Mouse (Mus musculus) urinary bladder, postnatal 4 days (tissue): Measurements from ENCODE around the gene Galnt6.

Source experiments
- DNase-seq, 2 experiments: peaks; one replicate each; pipeline ENCODE4 v3.0.0; 2021 to 2022; ENCODE audit warnings: low spot score in 2 of 2

Gene Galnt6

DNA sequence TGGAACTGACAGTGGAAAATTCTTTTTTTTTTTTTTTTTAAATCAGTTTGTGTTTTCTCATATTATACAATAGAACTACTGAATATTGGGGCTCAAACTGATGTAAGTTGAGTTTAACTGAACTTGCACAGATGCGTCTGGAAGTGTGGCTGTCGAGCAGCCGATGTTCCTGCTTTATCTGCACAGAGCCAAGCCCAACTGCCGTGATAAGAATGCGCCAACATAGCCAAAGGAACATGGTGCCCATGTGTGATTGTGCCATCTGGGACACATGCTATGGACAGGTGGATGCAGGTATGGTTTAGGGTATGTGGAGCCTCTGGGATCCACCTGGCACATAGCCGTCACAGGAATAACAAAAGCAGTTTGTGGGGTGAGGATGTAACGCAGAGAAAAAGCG, 43.3 kb downstream of the Galnt6 start:
- no peak for DNase-seq

DNA sequence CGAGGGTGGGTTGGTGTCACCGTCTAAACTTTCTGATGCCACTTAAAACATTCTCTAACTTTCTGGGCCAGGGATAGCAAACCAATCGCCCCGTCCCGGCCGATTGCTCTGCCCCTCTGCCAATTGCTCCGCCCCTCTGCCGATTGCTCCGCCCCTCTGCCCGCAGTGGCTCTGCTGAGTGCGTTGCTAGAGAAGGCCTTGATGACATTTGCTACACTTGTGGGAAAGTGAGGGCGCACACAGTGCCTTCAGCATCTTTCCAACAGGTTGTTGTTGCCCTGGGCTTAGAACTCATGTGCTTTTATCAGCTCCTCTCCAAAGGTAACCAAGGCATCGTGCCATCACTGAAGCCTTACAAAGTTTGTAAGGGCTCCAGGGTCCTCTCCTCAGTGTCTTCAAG, 43.9 kb downstream of the Galnt6 start:
- DNase-seq, result no peak

DNA sequence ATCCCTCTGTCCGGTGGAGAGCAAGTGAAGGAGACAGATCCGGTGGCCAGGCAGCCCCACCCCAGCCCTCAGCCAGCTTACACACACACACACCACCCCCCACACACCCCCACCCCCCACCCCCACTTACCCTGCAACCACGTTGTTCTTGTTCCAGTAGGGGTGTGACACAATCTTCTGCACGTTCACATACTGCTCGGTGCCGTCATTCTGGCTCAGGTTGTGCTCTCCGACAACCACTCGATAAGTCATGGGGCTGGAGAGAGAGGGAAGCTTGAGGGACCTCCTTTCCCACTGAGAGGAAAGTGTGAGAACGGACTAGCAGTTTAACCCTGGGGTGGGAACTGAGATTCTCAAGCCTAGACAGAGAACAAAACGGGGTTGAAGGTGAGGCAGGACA, 44.7 kb downstream of the Galnt6 start:
- no peak for DNase-seq

DNA sequence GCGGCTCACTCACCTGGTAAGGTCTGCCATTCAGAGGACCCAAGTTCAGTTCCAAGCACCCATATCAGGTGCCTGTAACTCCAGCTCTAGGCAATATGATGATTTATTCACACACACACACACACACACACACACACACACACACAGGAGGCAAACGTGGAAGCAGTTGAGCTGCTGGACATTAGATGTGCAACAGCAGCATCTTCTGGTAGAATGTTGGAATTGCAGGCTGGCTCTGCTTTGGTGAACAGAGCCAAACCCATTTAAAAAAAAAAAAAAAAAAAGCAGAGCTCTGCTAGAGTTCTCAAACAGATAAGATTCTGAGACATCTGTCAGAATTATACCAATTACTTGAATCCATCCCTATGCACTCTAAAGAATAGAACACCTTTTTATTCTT, 46.1 kb downstream of the Galnt6 start:
- peak; percentile 60 to 79 for DNase-seq

DNA sequence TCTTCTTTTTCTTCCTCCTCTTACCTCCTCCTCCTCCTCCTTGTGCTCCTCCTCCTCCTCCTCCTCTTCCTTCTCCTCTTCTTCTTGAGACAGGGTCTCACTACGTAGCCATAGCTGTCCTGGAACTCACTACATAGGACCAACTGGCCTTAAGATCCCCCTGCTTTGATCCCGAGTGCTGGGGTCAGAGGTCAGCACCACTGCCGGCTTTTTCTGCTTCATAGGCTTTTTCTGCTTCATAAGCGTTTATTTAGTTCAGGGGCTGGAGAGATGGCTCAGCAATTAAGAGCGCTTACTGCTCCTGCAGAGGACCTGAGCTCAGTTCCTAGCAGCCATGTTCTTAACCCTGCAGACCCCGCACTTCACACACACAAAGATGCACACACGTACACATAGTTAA, 47.4 kb downstream of the Galnt6 start:
- DNase-seq, result no peak

DNA sequence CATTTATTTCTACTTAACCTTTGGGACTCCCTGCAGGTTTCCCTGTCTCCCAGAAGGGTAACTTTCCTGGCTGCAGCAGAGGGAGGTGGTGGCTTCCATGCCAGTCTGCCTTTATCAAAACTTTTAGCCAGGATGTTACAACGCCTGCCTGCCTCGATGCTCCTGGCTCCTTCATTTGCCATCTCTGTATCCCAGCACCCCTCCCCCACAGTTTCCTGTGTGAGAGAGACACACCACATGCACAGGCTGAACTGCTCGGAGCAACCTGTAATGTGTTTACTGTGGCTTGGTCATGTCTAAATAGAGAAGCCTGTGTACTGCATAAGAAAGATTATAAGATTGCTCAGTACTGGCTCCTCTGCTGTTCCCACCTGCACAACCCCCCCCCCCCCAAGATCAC, 48.8 kb downstream of the Galnt6 start:
- no peak for DNase-seq

DNA sequence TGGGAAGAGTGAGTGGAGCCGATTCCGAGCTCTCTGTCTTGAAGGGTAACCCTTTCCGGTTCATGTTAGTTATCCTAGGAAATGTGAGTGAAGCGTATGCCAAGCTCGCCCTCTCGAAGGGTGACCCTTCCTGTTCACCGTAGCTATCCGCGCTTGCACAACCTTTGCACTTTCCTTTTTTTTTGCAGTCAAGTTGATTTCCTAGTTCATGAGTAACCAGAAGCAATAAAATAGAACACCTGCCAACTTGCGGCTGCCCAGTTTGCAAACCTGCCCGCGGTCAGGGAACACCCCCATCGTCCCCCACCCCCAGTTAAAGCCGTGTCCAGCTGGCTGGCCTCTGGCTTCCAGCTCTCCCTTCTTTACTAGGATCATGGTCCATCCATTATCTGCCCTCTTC, 50.2 kb downstream of the Galnt6 start:
- DNase-seq, result no peak

DNA sequence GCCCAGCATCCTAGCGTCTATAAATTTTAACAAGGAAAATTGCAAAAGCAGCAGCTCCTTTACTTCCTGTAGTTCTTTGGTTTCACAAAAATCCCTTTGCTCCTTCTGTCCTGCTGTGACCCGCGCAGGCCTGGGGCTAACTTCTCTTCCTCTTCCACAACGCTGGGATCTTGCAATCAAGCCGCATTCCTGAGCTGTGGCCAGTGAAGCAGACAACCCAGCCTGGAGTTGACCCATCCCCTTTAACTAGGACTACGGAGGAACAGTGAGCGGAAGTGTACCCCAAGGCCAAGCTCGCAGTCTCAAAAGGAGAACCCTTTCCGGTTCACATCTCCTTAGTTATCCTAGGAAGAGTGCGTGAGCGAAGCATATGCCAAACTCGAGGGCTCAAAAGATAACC, 50.6 kb downstream of the Galnt6 start:
- no peak for DNase-seq

DNA sequence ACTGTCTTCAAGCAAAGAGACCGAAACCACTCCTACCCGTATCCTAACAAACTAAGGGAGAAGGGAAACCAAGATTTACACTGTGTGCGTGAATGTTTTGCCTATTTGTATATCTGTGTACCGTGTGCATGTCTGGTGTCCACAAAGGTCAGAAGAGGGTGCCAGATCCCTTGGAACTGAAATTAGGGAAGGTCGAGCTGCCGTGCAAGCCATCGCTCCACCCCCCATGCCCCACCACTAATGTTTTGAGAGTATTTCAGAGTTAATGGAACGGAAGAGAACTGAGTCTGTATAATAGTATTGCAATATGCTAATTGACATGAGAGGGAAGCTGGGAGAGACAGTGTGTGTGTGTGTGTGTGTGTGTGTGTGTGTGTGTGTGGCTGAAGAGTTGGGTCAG, 51.5 kb downstream of the Galnt6 start:
- no peak for DNase-seq

DNA sequence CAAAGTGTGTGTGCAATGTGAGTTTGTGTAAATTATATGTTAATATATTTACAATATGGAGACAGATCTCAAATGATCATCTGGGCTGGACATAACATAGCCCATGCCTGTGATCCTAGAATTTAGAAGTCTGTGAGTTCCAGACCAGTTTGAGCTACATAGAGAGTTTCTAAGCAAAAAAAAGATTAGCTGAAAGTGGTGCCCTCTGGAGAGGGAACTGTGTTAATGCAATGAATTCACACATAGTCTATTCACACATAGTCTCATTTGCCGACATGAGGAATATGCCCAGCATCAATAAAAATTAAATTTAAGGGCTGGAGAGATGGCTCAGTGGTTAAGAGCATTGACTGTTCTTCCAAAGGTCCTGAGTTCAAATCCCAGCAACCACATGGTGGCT, 52.7 kb downstream of the Galnt6 start:
- no peak for DNase-seq

DNA sequence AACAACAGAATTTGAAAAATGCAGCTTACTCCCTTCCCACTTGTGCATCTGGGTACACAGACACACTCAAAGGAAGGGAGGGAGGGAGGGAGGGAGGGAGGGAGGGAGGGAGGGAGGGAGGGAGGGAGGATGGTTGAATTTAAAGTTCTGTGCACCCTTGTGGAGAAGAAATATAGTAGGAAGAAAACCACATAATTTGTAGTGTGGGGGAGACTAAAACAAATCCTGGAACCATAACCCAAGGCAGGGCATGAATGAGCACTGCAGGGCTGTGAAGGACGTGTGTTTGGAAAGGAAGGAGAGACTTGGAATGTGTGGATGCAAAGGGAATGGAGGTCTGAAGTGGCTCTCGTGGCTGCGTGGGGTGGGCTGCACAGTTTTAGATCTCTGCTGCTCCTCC, 53.7 kb downstream of the Galnt6 start:
- no peak for DNase-seq

DNA sequence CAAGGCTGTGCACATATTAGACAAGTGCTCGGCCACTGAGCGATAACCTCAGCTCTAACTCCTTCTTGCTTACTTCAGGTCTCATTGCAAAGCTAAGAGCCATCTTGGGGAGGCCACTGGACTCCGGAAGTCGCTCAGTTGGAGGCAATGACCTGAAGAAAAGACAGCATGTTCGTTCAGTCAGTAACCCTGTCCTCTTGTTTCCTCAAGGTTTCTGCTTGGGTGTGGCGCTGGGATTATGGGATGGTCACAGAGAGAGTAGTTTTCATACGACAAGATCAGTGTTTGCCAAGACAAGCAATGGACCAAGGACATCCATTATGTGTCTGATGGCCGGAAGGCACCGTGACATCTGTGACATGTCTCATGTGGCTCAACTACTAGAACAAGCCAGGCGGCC, 54.6 kb downstream of the Galnt6 start:
- DNase-seq, result no peak

DNA sequence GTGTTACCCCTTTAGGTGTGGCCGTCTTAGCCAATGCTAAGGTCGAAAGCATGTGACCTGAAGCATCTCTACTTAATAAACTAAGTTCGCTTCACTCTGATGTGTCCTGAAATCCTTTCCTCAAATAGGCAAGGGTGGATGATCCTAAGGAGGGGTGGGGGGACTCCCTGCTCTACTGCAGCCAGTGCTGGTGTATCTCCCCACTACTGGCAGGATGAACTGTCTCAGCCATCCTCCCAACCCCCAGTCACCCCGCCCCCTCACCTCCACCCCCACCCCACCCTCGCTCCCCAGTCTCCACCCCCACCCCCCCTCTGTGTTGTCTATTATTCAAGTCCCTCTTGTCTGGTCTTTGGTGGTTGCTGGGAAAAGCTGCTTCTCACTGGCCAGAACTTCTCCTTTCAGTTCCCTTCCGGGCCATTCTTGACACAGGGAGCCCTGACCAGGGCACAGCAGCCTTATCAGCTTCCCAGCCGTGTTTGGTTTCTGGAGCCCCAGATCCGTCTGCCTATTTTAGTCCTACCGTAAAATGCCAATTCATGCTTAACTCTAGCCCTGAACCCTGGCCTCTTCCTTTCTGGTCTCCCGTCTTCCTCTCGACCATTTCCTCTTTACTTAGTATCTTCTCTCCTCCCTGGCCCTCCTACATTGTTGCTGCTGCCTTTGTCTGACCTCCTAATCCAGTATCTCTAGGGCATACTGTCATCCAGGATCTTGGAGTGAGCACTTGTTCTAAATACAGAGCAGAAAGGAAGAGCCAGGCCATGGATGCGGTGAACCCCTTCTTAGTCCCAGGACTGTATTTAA, 55.4 kb downstream of the Galnt6 start:
- no peak for DNase-seq

DNA sequence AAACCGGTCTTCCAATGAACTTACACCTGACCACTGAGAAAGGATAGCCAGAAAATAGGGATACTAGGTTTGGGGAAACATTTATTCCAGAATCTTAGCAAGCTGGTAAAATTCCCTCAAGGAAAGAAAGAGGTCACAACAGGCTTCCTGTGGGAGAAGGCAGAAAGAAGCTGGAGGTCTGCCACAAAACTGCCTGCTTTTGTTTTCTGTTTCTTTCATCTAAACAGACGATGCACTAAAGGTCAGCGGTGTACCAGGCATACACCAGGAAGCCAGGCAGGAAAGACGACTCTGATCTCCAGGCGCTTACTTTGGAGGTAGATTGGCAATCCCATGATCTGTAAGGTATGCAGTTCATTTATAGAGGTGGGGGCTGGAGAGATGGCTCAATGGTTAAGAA, 58.3 kb downstream of the Galnt6 start:
- DNase-seq, result no peak

DNA sequence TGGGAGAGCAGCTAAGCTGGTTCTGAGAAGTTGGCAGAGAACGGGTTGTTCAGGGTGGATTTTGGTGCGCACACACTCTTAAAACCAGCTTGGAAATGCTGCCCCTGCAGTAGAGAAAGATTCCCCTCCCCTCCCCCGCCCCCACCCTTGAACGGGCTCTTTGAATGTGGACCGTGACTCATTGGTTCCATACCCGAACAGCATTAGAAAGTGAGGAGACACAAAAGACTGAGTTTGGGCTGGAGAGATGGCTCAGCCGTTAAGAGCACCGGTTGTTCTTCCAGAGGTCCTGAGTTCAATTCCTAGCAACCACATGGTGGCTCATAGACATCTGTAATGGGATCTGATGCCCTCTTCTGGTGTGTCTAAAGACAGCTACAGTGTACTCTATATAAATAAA, 59.2 kb downstream of the Galnt6 start:
- no peak for DNase-seq

DNA sequence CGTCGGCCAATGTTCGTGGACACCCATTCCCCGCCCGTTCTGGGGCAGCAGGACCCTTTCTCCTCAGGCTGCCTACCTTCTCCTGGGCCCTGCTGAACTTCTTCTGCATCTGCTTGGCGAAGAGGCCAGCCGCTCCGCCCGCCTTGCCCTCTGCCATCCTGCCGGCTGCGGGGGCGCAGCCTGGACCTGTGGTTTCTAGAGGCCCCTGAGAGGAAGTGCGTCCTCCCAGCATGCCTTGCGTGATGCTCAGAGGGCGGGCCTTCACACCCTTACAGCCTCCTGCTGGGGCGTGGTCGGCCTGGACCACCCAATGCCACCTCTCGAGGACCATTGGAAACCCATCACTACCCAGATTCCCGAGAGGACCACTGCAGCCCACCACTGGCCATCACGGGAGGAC, 59.8 kb downstream of the Galnt6 start, which contains the start of gene Bin2:
Gene Bin2 (minus strand): TSS at position 217 of the 400 bp plus-strand sequence.
- no peak for DNase-seq

DNA sequence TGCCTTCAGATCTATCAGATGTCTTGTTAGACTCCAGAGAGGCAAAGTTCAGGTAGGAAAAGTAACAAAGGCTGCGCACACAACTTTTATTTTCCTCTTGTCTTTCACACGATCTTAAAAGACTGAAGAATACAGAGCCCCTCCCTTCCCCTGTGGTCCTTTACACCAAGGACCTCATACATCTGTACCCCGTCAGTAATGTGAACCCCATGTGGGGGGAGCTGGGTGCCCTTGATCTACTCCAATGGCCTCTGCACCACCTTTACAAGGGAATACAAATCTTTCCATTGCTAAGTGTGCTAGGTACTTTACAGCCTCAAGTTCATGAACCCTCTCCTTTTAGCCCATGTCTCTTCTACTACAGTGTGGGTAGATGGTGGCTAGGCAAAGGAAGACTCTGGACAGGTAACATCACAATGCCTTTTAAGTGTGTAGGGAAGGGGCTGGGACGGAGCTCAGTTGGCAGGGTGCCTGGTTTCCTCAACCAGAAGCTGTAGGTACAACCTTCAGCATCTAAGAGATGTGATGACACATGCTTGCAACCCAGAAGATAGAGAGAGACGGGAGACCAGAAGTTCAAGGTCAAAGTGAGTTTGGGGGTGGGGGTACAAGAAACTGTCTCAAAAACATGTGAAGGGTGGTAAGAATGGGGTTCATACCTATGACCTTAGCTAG, 61.2 kb downstream of the Galnt6 start:
- DNase-seq, result no peak

DNA sequence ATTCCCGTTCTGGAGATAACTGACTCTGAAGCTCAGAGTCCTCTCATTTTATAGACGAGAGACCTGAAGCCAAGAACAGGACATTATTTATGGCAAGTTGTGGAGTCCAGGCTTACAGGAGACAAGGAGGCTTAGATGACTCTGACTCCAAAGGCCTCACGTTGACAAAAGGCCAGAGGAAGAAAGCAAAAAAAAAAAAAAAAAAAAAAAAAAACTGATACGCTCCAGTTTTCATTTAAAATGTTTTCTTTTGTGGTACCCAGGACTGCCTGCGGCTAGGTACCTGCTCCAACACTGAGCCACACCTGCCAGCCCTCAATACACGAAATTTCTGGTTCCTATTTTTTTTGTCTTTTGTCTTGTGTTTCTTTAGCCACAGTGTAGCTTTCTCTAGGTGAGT, 61.8 kb downstream of the Galnt6 start:
- no peak for DNase-seq

DNA sequence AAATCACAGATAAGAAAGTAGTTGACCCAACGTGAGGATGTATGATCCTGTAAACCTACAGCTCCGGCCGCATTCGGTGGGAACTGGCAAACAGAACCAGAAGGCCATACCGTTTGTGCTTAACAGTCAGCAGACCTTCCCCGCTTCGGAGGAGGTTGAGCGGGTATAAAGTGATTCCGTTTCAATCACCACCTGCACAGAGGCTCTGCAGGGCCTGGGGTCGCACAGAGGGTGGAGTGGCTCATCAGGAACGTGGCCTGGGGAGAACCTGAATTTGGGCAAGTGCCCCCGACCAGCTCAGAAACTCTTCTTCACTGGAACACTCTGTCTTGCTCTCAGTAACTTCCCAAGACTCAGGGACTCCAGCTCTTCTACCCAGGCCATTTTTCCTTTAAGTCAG, 62.3 kb downstream of the Galnt6 start:
- DNase-seq, result no peak

DNA sequence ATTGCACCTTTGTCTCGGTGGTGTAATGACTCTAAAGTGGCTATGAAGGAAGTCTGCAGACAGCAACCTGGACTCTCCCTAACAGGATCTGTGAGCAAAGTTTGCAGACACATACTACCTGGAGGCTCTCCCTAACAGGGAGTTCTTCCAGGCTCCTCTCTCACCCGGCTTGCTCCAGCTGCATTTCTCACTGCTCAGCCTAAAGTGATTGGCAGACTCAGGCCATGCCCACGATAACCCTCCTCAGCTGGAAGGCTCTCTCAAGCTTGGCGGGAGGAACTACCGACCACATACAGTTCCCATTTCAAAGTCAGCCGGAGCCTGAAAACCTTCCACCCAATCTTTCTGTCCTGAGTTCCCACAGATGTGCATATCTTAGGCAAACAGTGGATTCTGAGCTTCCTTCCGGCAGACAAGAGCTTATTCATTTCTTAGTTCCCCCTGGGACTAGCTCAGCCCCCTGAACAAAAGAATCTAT, 62.9 kb downstream of the Galnt6 start:
- DNase-seq, result no peak

DNA sequence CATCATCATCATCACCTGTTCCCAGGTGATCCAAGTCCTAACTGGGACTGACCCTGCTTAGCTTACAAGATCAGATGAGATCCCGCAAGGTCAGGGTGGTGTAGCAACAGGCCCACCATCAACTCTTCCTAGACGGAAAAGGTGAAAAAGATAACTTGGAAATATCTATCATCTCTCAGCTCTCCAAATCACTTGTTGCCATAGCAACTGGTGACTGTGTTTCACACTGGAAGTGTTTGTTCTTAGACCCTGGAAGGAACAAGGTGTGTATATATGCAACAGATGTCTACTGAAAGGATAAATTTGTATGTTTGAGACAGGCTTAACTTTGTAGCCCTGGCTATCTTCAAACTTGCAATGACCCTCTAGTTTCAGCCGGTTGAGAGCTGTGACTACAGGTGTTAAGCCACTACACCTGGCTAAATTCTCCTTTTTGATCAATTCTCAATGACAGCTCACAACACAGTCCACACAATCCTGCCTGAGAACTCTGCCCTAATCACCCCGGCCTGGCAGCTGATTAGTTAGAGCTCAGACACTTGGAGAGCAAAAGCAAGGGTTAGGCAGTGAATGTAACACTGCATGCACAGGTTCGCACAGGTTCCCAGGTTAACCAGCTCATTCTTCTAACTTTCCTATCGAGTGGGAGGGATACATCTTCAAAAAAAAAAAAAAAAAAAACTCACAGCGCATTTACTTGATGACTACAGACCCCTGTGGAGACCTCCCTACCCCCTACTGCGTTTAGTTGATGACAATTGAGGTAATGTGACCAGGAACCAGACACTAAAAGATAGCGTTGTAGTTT, 63.6 kb downstream of the Galnt6 start:
- DNase-seq, result no peak

DNA sequence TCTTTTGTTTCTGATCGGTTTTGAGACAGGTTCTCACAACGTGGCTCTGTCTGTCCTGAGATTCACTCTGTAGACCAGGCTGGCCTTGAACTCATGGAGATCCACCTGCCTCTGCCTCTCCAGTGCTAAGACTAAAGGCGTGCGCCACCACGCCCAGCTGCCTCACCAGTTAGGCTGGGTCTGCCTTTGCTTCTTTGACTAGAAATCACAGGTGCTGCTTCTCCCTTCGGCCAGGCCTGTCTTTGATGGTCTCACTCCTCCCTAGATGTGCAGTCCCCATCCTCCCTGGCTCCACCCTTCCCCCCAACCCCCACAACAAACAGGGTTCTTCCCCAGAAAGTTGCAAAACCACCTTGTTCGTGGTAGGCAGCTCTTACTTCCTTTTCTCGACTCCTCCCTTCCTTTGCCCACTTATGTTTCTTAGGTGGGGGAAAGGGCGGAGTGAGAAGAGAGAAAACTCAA, 64.3 kb downstream of the Galnt6 start:
- DNase-seq, result no peak
